ENCODE assay signal across 17 mouse cellular contexts in the genomic region with DNA sequence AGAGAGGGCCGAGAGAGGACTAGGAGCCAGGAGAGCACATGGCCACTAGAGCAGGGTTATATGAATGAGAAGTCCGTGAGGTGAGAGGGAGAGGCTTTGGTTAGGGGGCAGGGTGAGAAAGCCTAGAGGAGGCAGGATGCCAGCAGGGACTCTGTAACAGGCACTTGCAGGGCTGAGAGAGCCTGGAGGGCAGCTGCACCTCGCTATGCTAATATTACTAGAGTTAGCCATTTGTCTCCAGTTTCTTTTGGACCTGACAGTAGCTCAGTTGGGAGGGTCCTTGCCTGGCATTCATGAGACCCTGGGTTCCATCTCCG. TPM values are rescaled to one million over a fixed set of nuclear protein-coding genes. Genes with fewer than 3 reads are reported as not detected.
DNase-seq lines count a peak whose midpoint lies in the region; ATAC-seq lines count a peak whose summit lies in the region.
"Had no signal": no experiment of that assay in that cellular context is flagged by ENCODE, and none has a peak within 500 bp of the region (broad histone marks: within the 10 kb centered on the region; RNA-seq: fewer than 3 reads in every experiment).

No protein-coding gene starts in this region.

- H3K9ac ChIP-seq in hindbrain, embryonic 16.5 days (ENCODE audit: low read depth, low read length), result no peak overlapping the region; the same call in 1 of the 2 replicates
- no peak overlapping the region for H3K9ac ChIP-seq in hindbrain, embryonic 12.5 days
- H3K9ac ChIP-seq in forebrain, embryonic 16.5 days (replicated peaks; ENCODE audit: low read depth, low read length), result no peak overlapping the region

- no peak overlapping the region for H3K27ac ChIP-seq in hindbrain, embryonic 16.5 days (ENCODE audit: low read depth, low read length)
- H3K27ac ChIP-seq in hindbrain, embryonic 12.5 days, result no peak overlapping the region
- peak overlapping the region; percentile 86 for H3K27ac ChIP-seq in forebrain, embryonic 16.5 days (ENCODE audit: low read length)
- no peak overlapping the region for H3K27ac ChIP-seq in heart, embryonic 10.5 days

- 51% methylated on average over 4 of the region's 4 CpGs for WGBS in hindbrain, embryonic 16.5 days
- WGBS in hindbrain, embryonic 12.5 days, result 66% methylated on average over 4 of the region's 4 CpGs
- 39% methylated on average over 4 of the region's 4 CpGs for WGBS in forebrain, embryonic 16.5 days
- WGBS in heart, embryonic 10.5 days, result 42% methylated on average over 4 of the region's 4 CpGs

- no peaks in the 10 kb centered on the region for H3K9me3 ChIP-seq in hindbrain, embryonic 16.5 days (ENCODE audit: control insufficient read depth, low read length)
- no peaks in the 10 kb centered on the region for H3K9me3 ChIP-seq in hindbrain, embryonic 12.5 days (replicated peaks)
- no peaks in the 10 kb centered on the region for H3K9me3 ChIP-seq in forebrain, embryonic 16.5 days (ENCODE audit: control insufficient read depth, low read length)
- H3K9me3 ChIP-seq in heart, embryonic 10.5 days, result no peaks in the 10 kb centered on the region

- H3K4me1 ChIP-seq in hindbrain, embryonic 16.5 days (ENCODE audit: control insufficient read depth, insufficient read depth, low read depth, low read length), result peaks cover 5% of the 10 kb centered on the region
- peaks cover 10% of the 10 kb centered on the region; the same call in 1 of the 2 replicates for H3K4me1 ChIP-seq in hindbrain, embryonic 12.5 days
- peaks cover 16% of the 10 kb centered on the region for H3K4me1 ChIP-seq in forebrain, embryonic 16.5 days (replicated peaks; ENCODE audit: control insufficient read depth, insufficient read depth, low read length)
- H3K4me1 ChIP-seq in heart, embryonic 10.5 days, result no peaks in the 10 kb centered on the region

- no peaks in the 10 kb centered on the region for H3K36me3 ChIP-seq in hindbrain, embryonic 16.5 days (ENCODE audit: control insufficient read depth, insufficient read depth, low read length)
- H3K36me3 ChIP-seq in hindbrain, embryonic 12.5 days, result no peaks in the 10 kb centered on the region
- H3K36me3 ChIP-seq in forebrain, embryonic 16.5 days (ENCODE audit: control insufficient read depth, insufficient read depth), result no peaks in the 10 kb centered on the region
- H3K36me3 ChIP-seq in heart, embryonic 10.5 days, result no peaks in the 10 kb centered on the region

- H3K4me2 ChIP-seq in hindbrain, embryonic 16.5 days (ENCODE audit: low read length), result no peak overlapping the region
- no peak overlapping the region for H3K4me2 ChIP-seq in hindbrain, embryonic 12.5 days (replicated peaks)
- H3K4me2 ChIP-seq in forebrain, embryonic 16.5 days (ENCODE audit: low read length), result no peak overlapping the region

- no peaks in the 10 kb centered on the region for H3K27me3 ChIP-seq in hindbrain, embryonic 16.5 days (replicated peaks; ENCODE audit: control insufficient read depth, insufficient read depth, low read length)
- no peaks in the 10 kb centered on the region for H3K27me3 ChIP-seq in hindbrain, embryonic 12.5 days
- H3K27me3 ChIP-seq in forebrain, embryonic 16.5 days (replicated peaks; ENCODE audit: control insufficient read depth, insufficient read depth, low read length), result no peaks in the 10 kb centered on the region
- peaks cover 4% of the 10 kb centered on the region; the same call in 1 of the 2 replicates for H3K27me3 ChIP-seq in heart, embryonic 10.5 days (ENCODE audit: insufficient read depth, poor library complexity, severe bottlenecking)
- H3K27me3 ChIP-seq: CH12.LX had no signal

- no peak overlapping the region for H3K4me3 ChIP-seq in hindbrain, embryonic 16.5 days (ENCODE audit: low read length)
- no peak overlapping the region for H3K4me3 ChIP-seq in hindbrain, embryonic 12.5 days
- no peak overlapping the region for H3K4me3 ChIP-seq in forebrain, embryonic 16.5 days (replicated peaks; ENCODE audit: low read length)
- no peak overlapping the region for H3K4me3 ChIP-seq in heart, embryonic 10.5 days

- peak; percentile 3; the same call in 1 of the 2 replicates for ATAC-seq in hindbrain, embryonic 16.5 days
- ATAC-seq in hindbrain, embryonic 12.5 days (ENCODE audit: low FRiP score), result no peak
- 0 out of 2 replicates have a peak, but pooled peaks have one; percentile 9 for ATAC-seq in forebrain, embryonic 16.5 days
- ATAC-seq: activated CD4-positive, CD25-positive, alpha-beta regulatory T cell, adult 4 months had no signal

- DNase-seq in cerebellum, adult 11-12 months, result peak; percentile 43
- DNase-seq in cerebellum, adult 8-10 months, result no peak
- peak; percentile 43 for DNase-seq in lung, postnatal 14 days
- no peak for DNase-seq in heart, embryonic 10.5 days (ENCODE audit: low spot score)
- no peak for DNase-seq in embryo, embryonic 11 days
- DNase-seq: adrenal gland, postnatal 36 days; gastrocnemius, postnatal 10 days; liver; spleen, adult 18-20 months; thymus, postnatal 36 days had no signal

RNA-seq across cellular contexts. Expression of gene Cd6, which starts 19.7 kb away (rescaled TPM):
- not detected in 2 replicates for polyA plus RNA-seq in hindbrain, embryonic 16.5 days (2015; fragmentation: Nextera tagmentation; extraction: Ambion mirVana)
- not detected in 2 replicates for polyA plus RNA-seq in hindbrain, embryonic 12.5 days (2016; fragmentation: Nextera tagmentation; extraction: Ambion mirVana)
- not detected in 2 replicates for polyA plus RNA-seq in forebrain, embryonic 16.5 days (2015; fragmentation: Nextera tagmentation; extraction: Ambion mirVana)
- polyA plus RNA-seq in heart, embryonic 10.5 days (2016; fragmentation: Nextera tagmentation; extraction: Ambion mirVana), result 0.06 TPM in 1 of 2 replicates, not detected in the other
- polyA plus RNA-seq: heart, embryonic 14.5 days; neural tube, embryonic 11.5 days had no signal

RNA-seq across cellular contexts. Expression of gene Slc15a3, which starts 29.4 kb away (rescaled TPM):
- 0.20 and 0.33 TPM in 2 replicates for polyA plus RNA-seq in hindbrain, embryonic 16.5 days (2015; fragmentation: Nextera tagmentation; extraction: Ambion mirVana)
- 0.26 and 0.51 TPM in 2 replicates for polyA plus RNA-seq in hindbrain, embryonic 12.5 days (2016; fragmentation: Nextera tagmentation; extraction: Ambion mirVana)
- polyA plus RNA-seq in forebrain, embryonic 16.5 days (2015; fragmentation: Nextera tagmentation; extraction: Ambion mirVana), result 0.25 and 0.57 TPM in 2 replicates
- 0.16 and 0.22 TPM in 2 replicates for polyA plus RNA-seq in heart, embryonic 10.5 days (2016; fragmentation: Nextera tagmentation; extraction: Ambion mirVana)

RNA-seq across cellular contexts. Expression of gene Tmem132a, which starts 59.6 kb away (rescaled TPM):
- 180 and 196 TPM in 2 replicates for polyA plus RNA-seq in hindbrain, embryonic 16.5 days (2015; fragmentation: Nextera tagmentation; extraction: Ambion mirVana)
- polyA plus RNA-seq in hindbrain, embryonic 12.5 days (2016; fragmentation: Nextera tagmentation; extraction: Ambion mirVana), result 147 and 151 TPM in 2 replicates
- polyA plus RNA-seq in forebrain, embryonic 16.5 days (2015; fragmentation: Nextera tagmentation; extraction: Ambion mirVana), result 176 and 195 TPM in 2 replicates
- polyA plus RNA-seq in heart, embryonic 10.5 days (2016; fragmentation: Nextera tagmentation; extraction: Ambion mirVana), result 63.8 and 77.5 TPM in 2 replicates

Comparison
In these comparisons a context has a peak if more than half of its experiments do, and no peak if none do; other contexts are left out.
1. DNase-seq: peak in cerebellum, adult 11-12 months (single experiment) and lung, postnatal 14 days (single experiment); none in cerebellum, adult 8-10 months (single experiment), heart, embryonic 10.5 days (single experiment) and embryo, embryonic 11 days (single experiment).